Mouse (Mus musculus) embryonic fibroblast, embryonic 13.5 days (primary cell): ENCODE data around the gene Igdcc3. TPM values are rescaled to one million over a fixed set of nuclear protein-coding genes. Genes with fewer than 3 reads are reported as not detected.

Experiments
- H3K27ac ChIP-seq: 2 replicates; pipeline ENCODE4 v1.5.1; 2012; ENCODE audit warnings: low read length, control low read depth, inconsistent platforms; ENCODE audit not compliant: insufficient read depth
- H3K4me1 ChIP-seq: 2 replicates; pipeline ENCODE4 v1.6.1; 2011; ENCODE audit warnings: low read length; ENCODE audit not compliant: control insufficient read depth, insufficient read depth
- H3K4me3 ChIP-seq: 2 replicates; pipeline ENCODE4 v1.5.1; 2011; ENCODE audit warnings: mild to moderate bottlenecking, control low read depth, low read length; ENCODE audit not compliant: insufficient read depth
- CTCF ChIP-seq: IDR thresholded peaks from 2 replicates; pipeline ENCODE4 v1.5.1; 2011; ENCODE audit warnings: mild to moderate bottlenecking, control low read depth, low read length, moderate library complexity, borderline replicate concordance; ENCODE audit not compliant: insufficient read depth
- POLR2A ChIP-seq: IDR thresholded peaks from 2 replicates; pipeline ENCODE4 v1.6.1; 2011; ENCODE audit warnings: low read depth, mild to moderate bottlenecking, control low read depth, low read length, moderate library complexity
- polyA plus RNA-seq: library from polyadenylated mRNA; stranded (reverse); fragments of >200 nt; gene quantifications from 2 replicates; pipeline ENCODE4 v1.2.4, GENCODE M21; 2011; ENCODE audit warnings: low read depth; ENCODE audit not compliant: missing spikeins, insufficient read length

The Igdcc3 gene
- polyA plus RNA-seq, 1 experiment: not detected

DNA sequence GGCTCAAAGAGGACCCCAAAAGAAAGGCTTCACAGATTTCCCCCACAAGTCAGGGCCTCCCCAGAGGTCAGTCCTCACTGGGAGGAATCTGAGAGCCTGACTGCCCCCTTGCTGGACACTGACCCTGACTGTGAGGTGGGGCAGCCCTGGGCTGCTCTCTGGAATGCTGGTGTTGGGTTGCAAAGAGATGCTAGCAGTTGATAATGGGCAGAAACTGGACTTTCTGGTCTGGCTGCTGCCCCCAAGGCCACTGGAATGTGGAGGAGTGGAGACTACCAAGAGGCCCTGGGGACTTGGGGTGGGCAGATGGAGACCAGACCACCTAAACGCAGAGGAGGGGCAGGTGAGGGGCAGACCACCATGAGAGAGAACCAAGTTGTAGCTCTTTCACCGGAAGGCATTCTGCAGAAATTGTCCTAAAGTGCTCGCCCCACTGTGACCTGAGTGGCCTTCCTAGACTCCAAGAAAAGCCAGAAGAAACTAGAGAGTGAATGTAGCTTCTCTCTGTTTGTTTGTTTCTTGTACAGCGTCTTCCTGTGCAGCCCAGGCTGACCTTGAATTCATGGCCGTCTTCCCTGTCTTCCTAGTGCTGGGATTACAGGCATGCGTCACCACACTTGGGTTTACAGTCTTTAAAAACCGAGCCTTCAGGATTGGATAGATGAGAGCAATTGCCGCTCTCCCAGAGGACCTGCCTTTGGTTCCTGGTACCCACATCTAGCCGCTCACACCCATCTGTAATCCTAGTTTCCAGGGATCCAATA is 13.9 kb downstream of the Igdcc3 start:
- Histone ChIP-seq H3K27ac (no peak overlapping the region), H3K4me1 (no peaks in the 10 kb centered on the region), H3K4me3 (no peak overlapping the region)
- TF ChIP-seq POLR2A (no peak), CTCF (no peak)

- H3K4me3 ChIP-seq: no peak overlapping the region
- no peaks in the 10 kb centered on the region for H3K4me1 ChIP-seq
- TF ChIP-seq CTCF (no peak), POLR2A (no peak)
- H3K27ac ChIP-seq: no peak overlapping the region
These were observed 15.6 kb downstream of the Igdcc3 start for GRCm38 (mm10) chr9:65156604-65157003.

- Histone ChIP-seq H3K27ac (no peak overlapping the region), H3K4me3 (no peak overlapping the region), H3K4me1 (no peaks in the 10 kb centered on the region)
- no peak for TF ChIP-seq POLR2A
- TF ChIP-seq CTCF: no peak
These were observed 16.6 kb downstream of the Igdcc3 start for GRCm38 (mm10) chr9:65157631-65158030.

- no peaks in the 10 kb centered on the region for H3K4me1 ChIP-seq
These were observed 20.2 kb downstream of the Igdcc3 start for GRCm38 (mm10) chr9:65161188-65161587.

DNA sequence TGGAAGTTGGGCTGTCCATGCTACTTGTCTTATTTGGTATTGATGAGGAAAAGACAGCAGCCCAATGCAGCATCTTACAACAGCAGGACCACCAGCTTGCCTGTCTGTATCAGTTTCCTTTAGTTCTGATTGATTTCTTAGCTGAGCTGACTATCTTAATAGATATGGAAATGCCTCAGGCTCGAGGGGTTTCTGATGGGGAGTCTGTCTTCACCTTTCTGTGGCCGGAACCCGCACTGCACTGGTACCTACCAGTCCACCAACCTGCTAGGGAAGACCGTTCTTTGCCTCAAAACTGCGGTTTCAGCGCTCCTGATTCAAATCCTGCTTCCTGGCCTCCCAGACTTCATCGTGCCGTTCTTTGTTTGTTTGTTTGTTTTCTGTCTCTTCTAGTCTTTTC is 20.9 kb downstream of the Igdcc3 start:
- no peaks in the 10 kb centered on the region for H3K4me1 ChIP-seq
- no peak overlapping the region for H3K4me3 ChIP-seq
- no peak overlapping the region for H3K27ac ChIP-seq

More at GRCm38 (mm10) chr9:65161188-65161587, 20.2 kb downstream of the Igdcc3 start:
- Histone ChIP-seq H3K4me3 (no peak overlapping the region), H3K27ac (no peak overlapping the region)
- TF ChIP-seq POLR2A (no peak), CTCF (no peak)

DNA sequence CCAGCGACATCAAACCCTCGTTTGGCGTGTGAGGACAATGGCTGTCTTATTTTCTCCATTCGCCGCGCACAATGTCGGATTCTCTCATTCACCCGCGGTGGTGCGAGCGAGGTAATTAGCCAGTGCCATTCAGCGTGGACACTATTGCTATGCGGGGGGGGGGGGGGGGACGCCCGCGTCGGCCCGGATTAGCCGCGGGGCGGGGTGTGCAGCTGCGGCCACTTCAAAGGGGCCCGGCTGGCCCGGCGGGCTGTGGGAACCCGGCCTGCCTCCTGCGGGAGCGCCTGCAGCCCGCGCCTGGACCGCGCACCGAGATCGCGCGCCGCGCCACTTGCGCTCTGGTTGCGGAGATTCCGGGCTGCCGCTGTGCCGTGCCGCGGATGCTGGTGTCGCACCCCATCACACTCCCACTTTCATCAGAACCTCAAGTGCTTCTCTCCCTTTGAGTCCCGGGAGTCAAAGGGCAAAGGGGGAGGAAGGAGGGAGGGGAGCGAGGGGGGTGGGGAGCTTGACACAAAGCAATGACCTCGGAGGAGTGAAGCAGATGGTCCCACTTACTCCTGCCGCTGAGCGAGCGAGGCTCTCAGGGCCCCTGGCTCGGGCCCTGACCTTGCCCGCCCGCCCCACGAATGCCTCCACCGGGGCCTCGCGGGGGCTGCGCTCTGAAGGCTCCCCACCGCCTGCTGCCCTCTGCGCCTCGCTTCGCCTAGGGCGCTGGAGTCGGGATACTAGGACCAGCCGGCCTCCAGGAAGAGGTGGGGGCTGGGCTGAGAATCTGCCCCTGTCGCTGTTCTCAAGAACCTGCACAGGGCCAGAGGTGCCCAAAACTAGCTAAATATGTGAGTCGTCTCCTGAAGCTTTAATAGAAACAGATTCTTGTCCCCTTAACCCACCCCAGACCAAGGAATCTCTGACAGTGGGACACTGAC is 22.0 kb downstream of the Igdcc3 start:
- Histone ChIP-seq H3K4me1 (no peaks in the 10 kb centered on the region), H3K4me3 (no peak overlapping the region), H3K27ac (no peak overlapping the region)
- TF ChIP-seq CTCF: no peak
- TF ChIP-seq POLR2A: no peak

More for the DNA sequence above, 20.9 kb downstream of the Igdcc3 start:
- TF ChIP-seq POLR2A: no peak
- TF ChIP-seq CTCF: no peak

DNA sequence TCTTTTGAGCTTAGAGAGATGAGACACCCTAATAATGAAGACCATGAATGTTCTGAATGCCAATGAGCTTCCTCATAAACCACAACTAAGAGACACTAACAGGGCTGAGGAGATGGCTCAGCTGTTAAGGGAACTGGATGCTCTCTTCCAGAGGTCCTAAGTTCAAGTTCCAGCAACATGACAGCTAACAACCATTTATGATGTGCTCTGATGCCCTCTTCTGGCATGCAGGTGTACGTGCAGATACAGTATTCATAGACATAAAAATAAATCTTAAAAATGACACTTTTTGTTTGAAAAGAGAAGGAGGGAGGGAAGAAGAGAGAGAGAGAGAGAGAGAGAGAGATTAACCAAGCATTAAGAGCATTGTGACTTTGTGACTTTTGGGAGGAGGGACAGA is 23.9 kb downstream of the Igdcc3 start:
- Histone ChIP-seq H3K4me1 (no peaks in the 10 kb centered on the region), H3K4me3 (no peak overlapping the region), H3K27ac (no peak overlapping the region)
- no peak for TF ChIP-seq CTCF
- TF ChIP-seq POLR2A: no peak

- TF ChIP-seq POLR2A: no peak
- no peak for TF ChIP-seq CTCF
- no peak overlapping the region for H3K27ac ChIP-seq
- H3K4me3 ChIP-seq: no peak overlapping the region
- no peaks in the 10 kb centered on the region for H3K4me1 ChIP-seq
These were observed 25.4 kb downstream of the Igdcc3 start for GRCm38 (mm10) chr9:65166386-65166785.

DNA sequence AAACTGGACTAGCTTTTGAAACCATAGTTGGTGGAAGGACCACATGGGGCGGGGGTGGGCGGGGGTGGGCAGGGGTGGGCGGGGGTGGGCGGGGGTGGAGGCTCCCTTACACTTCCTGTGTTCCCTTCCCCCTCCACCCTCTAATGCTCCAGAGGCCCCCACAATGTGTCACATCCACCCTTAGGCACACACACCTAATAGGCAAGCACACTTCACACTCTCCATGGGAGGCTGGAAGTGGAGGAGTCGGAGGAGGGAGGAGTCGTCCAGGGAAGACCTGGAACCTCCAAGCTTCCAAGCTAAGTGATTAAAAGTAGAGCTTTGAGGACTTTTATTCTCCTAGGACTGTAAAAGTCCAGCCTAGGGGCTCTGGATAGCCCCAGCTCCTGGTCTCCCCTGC is 27.5 kb downstream of the Igdcc3 start:
- H3K4me3 ChIP-seq: no peak overlapping the region
- no peak for TF ChIP-seq CTCF
- no peak for TF ChIP-seq POLR2A
- H3K4me1 ChIP-seq: no peaks in the 10 kb centered on the region
- no peak overlapping the region for H3K27ac ChIP-seq

GRCm38 (mm10) chr9:65168952-65169351 is 28.0 kb downstream of the Igdcc3 start:
- no peak overlapping the region for H3K4me3 ChIP-seq
- no peak overlapping the region for H3K27ac ChIP-seq
- H3K4me1 ChIP-seq: no peaks in the 10 kb centered on the region
- TF ChIP-seq POLR2A: no peak
- no peak for TF ChIP-seq CTCF
